In the genomic region with DNA sequence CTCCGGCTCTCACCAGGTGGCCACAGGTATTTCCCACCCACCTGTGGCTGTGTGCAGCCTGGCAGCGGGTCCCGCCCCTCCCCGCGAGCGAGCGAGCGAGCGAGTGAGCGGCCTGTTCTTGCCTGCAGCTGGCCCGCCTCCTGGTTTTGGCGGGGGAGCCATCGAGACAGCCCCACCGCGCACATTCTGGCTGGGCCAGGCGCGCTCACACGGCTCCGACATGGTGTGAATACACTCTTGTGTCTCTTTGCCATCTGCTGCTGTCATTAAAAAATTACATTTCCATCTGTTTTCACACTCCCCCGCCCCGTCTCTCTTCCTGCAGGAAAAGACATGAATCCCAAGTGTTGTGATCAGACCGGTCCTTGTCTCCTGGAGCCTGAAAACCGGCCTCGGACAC, we compare ENCODE assay signal across 9 mouse cellular contexts. TPM values are rescaled to one million over a fixed set of nuclear protein-coding genes. Genes with fewer than 3 reads are reported as not detected.
DNase-seq lines count a peak whose midpoint lies in the region; ATAC-seq and TF ChIP-seq lines count a peak whose summit lies in the region.
"Had no signal": no experiment of that assay in that cellular context is flagged by ENCODE, and none has a peak within 500 bp of the region (broad histone marks: within the 10 kb centered on the region; RNA-seq: fewer than 3 reads in every experiment).

No protein-coding gene starts in this region.

- TF ChIP-seq CTCF in lung, postnatal 0 days (IDR thresholded peaks at IDR 0.05): no peak
- no peak for TF ChIP-seq CTCF in heart, postnatal 0 days (IDR thresholded peaks at IDR 0.05; ENCODE audit: low read depth)

- H3K27ac ChIP-seq in lung, postnatal 0 days (ENCODE audit: low read length): no peak overlapping the region
- H3K27ac ChIP-seq in embryonic facial prominence, embryonic 10.5 days (replicated peaks): peak overlapping the region; percentile 54; the same call in 1 of the 2 replicates
- H3K27ac ChIP-seq in heart, postnatal 0 days (ENCODE audit: low read depth): no peak overlapping the region
- H3K27ac ChIP-seq: liver, embryonic 14.5 days had no signal

- DNase-seq in lung, postnatal 0 days (ENCODE audit: low spot score): peak; percentile 44
- no peak for DNase-seq in lung, postnatal 25 days (ENCODE audit: low spot score)
- DNase-seq in embryonic facial prominence, embryonic 10.5 days (ENCODE audit: low spot score): peak; percentile 47
- no peak for DNase-seq in heart, postnatal 0 days (ENCODE audit: low spot score)
- DNase-seq in left cerebral cortex, adult 9 months (ENCODE audit: low spot score in 2 of 2): peak; percentile 75 to 90
- peak; percentile 75 for DNase-seq in right cerebral cortex, postnatal 4 days
- no peak for DNase-seq in urinary bladder, adult 18-20 months (ENCODE audit: low spot score in 2 of 2)
- DNase-seq in thymus, postnatal 10 days (ENCODE audit: low spot score in 2 of 2): no peak

- no peak overlapping the region for H3K4me3 ChIP-seq in lung, postnatal 0 days (ENCODE audit: low read depth, low read length)
- peak overlapping the region; percentile 28; the same call in 1 of the 2 replicates for H3K4me3 ChIP-seq in embryonic facial prominence, embryonic 10.5 days
- no peak overlapping the region for H3K4me3 ChIP-seq in heart, postnatal 0 days (ENCODE audit: low read depth, low read length)

- no peaks in the 10 kb centered on the region for H3K27me3 ChIP-seq in lung, postnatal 0 days (replicated peaks; ENCODE audit: insufficient read depth, low read length)
- H3K27me3 ChIP-seq in embryonic facial prominence, embryonic 10.5 days (replicated peaks; ENCODE audit: low read depth, poor library complexity, severe bottlenecking): peaks cover 28% of the 10 kb centered on the region
- H3K27me3 ChIP-seq in heart, postnatal 0 days (ENCODE audit: control insufficient read depth, insufficient read depth, low read length): no peaks in the 10 kb centered on the region

- 26% methylated on average over 19 of the region's 24 CpGs for WGBS in lung, postnatal 0 days
- 27% methylated on average over 24 of the region's 24 CpGs for WGBS in embryonic facial prominence, embryonic 10.5 days
- 40% methylated on average over 24 of the region's 24 CpGs for WGBS in heart, postnatal 0 days

- H3K4me1 ChIP-seq in lung, postnatal 0 days (ENCODE audit: insufficient read depth, low read depth, low read length): no peaks in the 10 kb centered on the region
- peaks cover 20% of the 10 kb centered on the region for H3K4me1 ChIP-seq in embryonic facial prominence, embryonic 10.5 days
- no peaks in the 10 kb centered on the region for H3K4me1 ChIP-seq in heart, postnatal 0 days (ENCODE audit: control insufficient read depth, insufficient read depth)

- H3K9ac ChIP-seq in lung, postnatal 0 days (replicated peaks; ENCODE audit: low read depth): no peak overlapping the region
- H3K9ac ChIP-seq in heart, postnatal 0 days (replicated peaks; ENCODE audit: low read depth, low read length): no peak overlapping the region
- H3K9ac ChIP-seq: liver, embryonic 14.5 days had no signal

- TF ChIP-seq EP300 in lung, postnatal 0 days (IDR thresholded peaks at IDR 0.05): no peak
- TF ChIP-seq EP300 in heart, postnatal 0 days (IDR thresholded peaks at IDR 0.05; ENCODE audit: low read depth): no peak

- peak overlapping the region; percentile 32 for H3K4me2 ChIP-seq in lung, postnatal 0 days (replicated peaks; ENCODE audit: low read depth, low read length)
- H3K4me2 ChIP-seq in heart, postnatal 0 days (ENCODE audit: low read depth, low read length): peak overlapping the region; percentile 24; the same call in 1 of the 2 replicates

- peak; percentile 53 for ATAC-seq in lung, postnatal 0 days
- no peak; the same call in 1 of the 2 replicates for ATAC-seq in heart, postnatal 0 days (ENCODE audit: insufficient read depth, low read depth)

- H3K36me3 ChIP-seq in lung, postnatal 0 days (ENCODE audit: insufficient read depth, low read length): no peaks in the 10 kb centered on the region
- H3K36me3 ChIP-seq in embryonic facial prominence, embryonic 10.5 days (replicated peaks): no peaks in the 10 kb centered on the region; the same call in 1 of the 2 replicates
- H3K36me3 ChIP-seq in heart, postnatal 0 days (replicated peaks; ENCODE audit: control insufficient read depth, insufficient read depth, low read length): no peaks in the 10 kb centered on the region

- H3K9me3 ChIP-seq in lung, postnatal 0 days (ENCODE audit: low read length): no peaks in the 10 kb centered on the region
- H3K9me3 ChIP-seq in embryonic facial prominence, embryonic 10.5 days: peaks cover 6% of the 10 kb centered on the region; the same call in 1 of the 2 replicates
- H3K9me3 ChIP-seq in heart, postnatal 0 days (replicated peaks; ENCODE audit: control insufficient read depth, low read length): no peaks in the 10 kb centered on the region

RNA-seq across cellular contexts. Expression of gene Gins2, which starts 9.5 kb away (rescaled TPM):
- polyA plus RNA-seq in lung, postnatal 0 days (2015; fragmentation: Nextera tagmentation; extraction: Ambion mirVana): 10.9 and 13.4 TPM in 2 replicates
- polyA plus RNA-seq in embryonic facial prominence, embryonic 10.5 days (2016; fragmentation: Nextera tagmentation; extraction: Ambion mirVana): 156 TPM in 2 replicates
- 29.8 and 52.1 TPM in 2 replicates for total RNA-seq in heart, postnatal 0 days (2014; rRNA removed; ENCODE audit: low replicate concordance)
- 19.3 and 23.8 TPM in 2 replicates for polyA plus RNA-seq in heart, postnatal 0 days (2015; fragmentation: Nextera tagmentation; extraction: Ambion mirVana)

RNA-seq across cellular contexts. Expression of gene 1190005I06Rik, which starts 48.9 kb away (rescaled TPM):
- 2.0 and 2.1 TPM in 2 replicates for polyA plus RNA-seq in lung, postnatal 0 days (2015; fragmentation: Nextera tagmentation; extraction: Ambion mirVana)
- polyA plus RNA-seq in embryonic facial prominence, embryonic 10.5 days (2016; fragmentation: Nextera tagmentation; extraction: Ambion mirVana): 2.9 and 3.8 TPM in 2 replicates
- 0.80 and 1.9 TPM in 2 replicates for total RNA-seq in heart, postnatal 0 days (2014; rRNA removed; ENCODE audit: low replicate concordance)
- polyA plus RNA-seq in heart, postnatal 0 days (2015; fragmentation: Nextera tagmentation; extraction: Ambion mirVana): 9.3 and 9.7 TPM in 2 replicates

Comparison
In these comparisons a context has a peak if more than half of its experiments do, and no peak if none do; other contexts are left out.
1. DNase-seq: peak in lung, postnatal 0 days (single experiment), embryonic facial prominence, embryonic 10.5 days (single experiment), left cerebral cortex, adult 9 months (2 of 2) and right cerebral cortex, postnatal 4 days (single experiment); none in lung, postnatal 25 days (single experiment), heart, postnatal 0 days (single experiment), urinary bladder, adult 18-20 months (0 of 2) and thymus, postnatal 10 days (0 of 2).